ENCODE assay signal across 14 mouse cellular contexts in the genomic region with DNA sequence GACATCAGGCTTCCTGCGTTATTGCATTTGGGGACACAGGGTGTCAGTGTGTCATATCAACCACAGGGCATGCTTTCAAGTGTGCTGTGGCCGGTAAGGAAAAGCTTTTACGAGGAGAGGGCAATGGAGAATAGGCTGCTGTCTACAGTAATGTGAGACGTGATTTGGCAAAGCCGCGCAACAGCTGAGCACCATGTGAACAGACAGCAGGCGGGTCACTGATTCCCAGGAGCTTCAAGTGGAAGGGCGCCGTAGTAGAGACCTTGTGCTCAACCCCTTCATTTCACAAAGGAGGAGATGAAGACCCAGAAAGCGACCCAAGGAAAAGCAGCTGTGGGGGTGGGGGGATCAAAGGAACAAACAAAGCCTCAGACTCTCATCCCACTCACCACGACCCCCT.
DNase-seq lines count a peak whose midpoint lies in the region; ATAC-seq lines count a peak whose summit lies in the region.
"Had no signal": no experiment of that assay in that cellular context is flagged by ENCODE, and none has a peak within 500 bp of the region (broad histone marks: within the 10 kb centered on the region; RNA-seq: fewer than 3 reads in every experiment).

No protein-coding gene starts in this region.

- no peaks in the 10 kb centered on the region for H3K27me3 ChIP-seq in forebrain, embryonic 14.5 days (replicated peaks; ENCODE audit: control insufficient read depth, insufficient read depth, low read length)
- no peaks in the 10 kb centered on the region for H3K27me3 ChIP-seq in forebrain, embryonic 11.5 days (ENCODE audit: control insufficient read depth, insufficient read depth, low read length)
- no peaks in the 10 kb centered on the region for H3K27me3 ChIP-seq in hindbrain, embryonic 11.5 days (ENCODE audit: control insufficient read depth, insufficient read depth, low read length)
- no peaks in the 10 kb centered on the region for H3K27me3 ChIP-seq in neural tube, embryonic 14.5 days (ENCODE audit: control insufficient read depth, insufficient read depth, low read length)
- H3K27me3 ChIP-seq: lung, embryonic 15.5 days had no signal

- DNase-seq in forebrain, embryonic 14.5 days (ENCODE audit: low spot score), result peak; percentile 32
- no peak for DNase-seq in forebrain, embryonic 11.5 days (ENCODE audit: low spot score)
- DNase-seq in left cerebral cortex, postnatal 4 days, result peak; percentile 29
- DNase-seq in left cerebral cortex, adult 9 months (ENCODE audit: low spot score in 2 of 2), result no peak
- peak; percentile 17 for DNase-seq in hindbrain, embryonic 11.5 days (ENCODE audit: low spot score)
- no peak for DNase-seq in left cerebral cortex, postnatal 25 days (ENCODE audit: low spot score in 2 of 2)
- no peak for DNase-seq in adrenal gland, adult 18-20 months (ENCODE audit: low spot score in 2 of 2)
- DNase-seq: adrenal gland, postnatal 25 days; B cell, adult 2 months; cerebellum, adult 8-10 months; right cerebral cortex, adult 18-20 months had no signal

- peak; percentile 56; the same call in 1 of the 2 replicates for ATAC-seq in forebrain, embryonic 14.5 days
- ATAC-seq in forebrain, embryonic 11.5 days (replicated peaks; ENCODE audit: low FRiP score), result no peak; the same call in 1 of the 2 replicates
- peak; percentile 45; the same call in 1 of the 2 replicates for ATAC-seq in hindbrain, embryonic 11.5 days (ENCODE audit: low FRiP score)
- ATAC-seq in neural tube, embryonic 14.5 days (ENCODE audit: low read depth), result peak; percentile 54; the same call in 1 of the 2 replicates
- ATAC-seq: intestine, embryonic 16.5 days had no signal

- intact Hi-C loops in left cerebral cortex, postnatal 4 days (cut with DNase I), result no loop called here
- intact Hi-C loops in left cerebral cortex, postnatal 25 days (cut with DNase I), result no loop called here

- H3K4me1 ChIP-seq in forebrain, embryonic 14.5 days (ENCODE audit: control insufficient read depth, insufficient read depth, low read length), result peaks cover 6% of the 10 kb centered on the region
- H3K4me1 ChIP-seq in forebrain, embryonic 11.5 days (replicated peaks; ENCODE audit: control insufficient read depth, insufficient read depth, low read length), result peaks cover 8% of the 10 kb centered on the region; the same call in 1 of the 2 replicates
- H3K4me1 ChIP-seq in hindbrain, embryonic 11.5 days (replicated peaks; ENCODE audit: control insufficient read depth, insufficient read depth, low read length), result no peaks in the 10 kb centered on the region
- no peaks in the 10 kb centered on the region for H3K4me1 ChIP-seq in neural tube, embryonic 14.5 days (ENCODE audit: control insufficient read depth, insufficient read depth, low read length)

- H3K4me3 ChIP-seq in forebrain, embryonic 14.5 days (ENCODE audit: low read depth, low read length), result no peak overlapping the region
- no peak overlapping the region for H3K4me3 ChIP-seq in forebrain, embryonic 11.5 days (ENCODE audit: low read depth, low read length)
- H3K4me3 ChIP-seq in hindbrain, embryonic 11.5 days (ENCODE audit: low read depth, low read length), result no peak overlapping the region
- H3K4me3 ChIP-seq in neural tube, embryonic 14.5 days (ENCODE audit: low read depth, low read length), result no peak overlapping the region
- H3K4me3 ChIP-seq: lung, embryonic 15.5 days had no signal

- no peaks in the 10 kb centered on the region for H3K9me3 ChIP-seq in forebrain, embryonic 14.5 days (replicated peaks; ENCODE audit: control insufficient read depth, low read length)
- no peaks in the 10 kb centered on the region for H3K9me3 ChIP-seq in forebrain, embryonic 11.5 days (ENCODE audit: control insufficient read depth, low read length)
- H3K9me3 ChIP-seq in hindbrain, embryonic 11.5 days (ENCODE audit: control insufficient read depth, low read length), result no peaks in the 10 kb centered on the region
- no peaks in the 10 kb centered on the region for H3K9me3 ChIP-seq in neural tube, embryonic 14.5 days (ENCODE audit: control insufficient read depth, low read length)
- H3K9me3 ChIP-seq: lung, embryonic 15.5 days had no signal

- WGBS in forebrain, embryonic 14.5 days, result 68% methylated on average over 11 of the region's 11 CpGs
- WGBS in forebrain, embryonic 11.5 days, result 86% methylated on average over 11 of the region's 11 CpGs
- WGBS in hindbrain, embryonic 11.5 days, result 73% methylated on average over 11 of the region's 11 CpGs
- WGBS in neural tube, embryonic 14.5 days, result 60% methylated on average over 11 of the region's 11 CpGs

- no peak overlapping the region for H3K27ac ChIP-seq in forebrain, embryonic 14.5 days (ENCODE audit: low read depth, low read length)
- no peak overlapping the region for H3K27ac ChIP-seq in forebrain, embryonic 11.5 days (ENCODE audit: low read depth, low read length)
- H3K27ac ChIP-seq in hindbrain, embryonic 11.5 days (ENCODE audit: low read depth, low read length), result no peak overlapping the region
- no peak overlapping the region for H3K27ac ChIP-seq in neural tube, embryonic 14.5 days (ENCODE audit: low read depth, low read length)
- H3K27ac ChIP-seq: lung, embryonic 15.5 days had no signal

- H3K9ac ChIP-seq in forebrain, embryonic 14.5 days (ENCODE audit: low read length), result no peak overlapping the region
- H3K9ac ChIP-seq in forebrain, embryonic 11.5 days (ENCODE audit: low read length), result no peak overlapping the region
- no peak overlapping the region for H3K9ac ChIP-seq in hindbrain, embryonic 11.5 days (ENCODE audit: low read depth, low read length)
- no peak overlapping the region for H3K9ac ChIP-seq in neural tube, embryonic 14.5 days (replicated peaks; ENCODE audit: low read depth, low read length)
- H3K9ac ChIP-seq: lung, embryonic 15.5 days had no signal

- no peak overlapping the region for H3K4me2 ChIP-seq in forebrain, embryonic 14.5 days (ENCODE audit: low read length)
- no peak overlapping the region for H3K4me2 ChIP-seq in forebrain, embryonic 11.5 days (ENCODE audit: low read depth, low read length, severe bottlenecking)
- no peak overlapping the region for H3K4me2 ChIP-seq in hindbrain, embryonic 11.5 days (replicated peaks; ENCODE audit: low read depth, low read length)
- H3K4me2 ChIP-seq in neural tube, embryonic 14.5 days (ENCODE audit: low read depth, low read length), result no peak overlapping the region
- H3K4me2 ChIP-seq: lung, embryonic 15.5 days had no signal

- H3K36me3 ChIP-seq in forebrain, embryonic 14.5 days (ENCODE audit: control insufficient read depth, insufficient read depth, low read length), result no peaks in the 10 kb centered on the region
- peaks cover 2% of the 10 kb centered on the region; the same call in 1 of the 2 replicates for H3K36me3 ChIP-seq in forebrain, embryonic 11.5 days (ENCODE audit: control insufficient read depth, insufficient read depth, low read length)
- no peaks in the 10 kb centered on the region for H3K36me3 ChIP-seq in hindbrain, embryonic 11.5 days (ENCODE audit: control insufficient read depth, insufficient read depth, low read length)
- no peaks in the 10 kb centered on the region for H3K36me3 ChIP-seq in neural tube, embryonic 14.5 days (ENCODE audit: control insufficient read depth, insufficient read depth, low read length)
- H3K36me3 ChIP-seq: lung, embryonic 15.5 days had no signal

Comparison
In these comparisons a context has a peak if more than half of its experiments do, and no peak if none do; other contexts are left out.
1. DNase-seq: peak in forebrain, embryonic 14.5 days (single experiment), left cerebral cortex, postnatal 4 days (single experiment) and hindbrain, embryonic 11.5 days (single experiment); none in forebrain, embryonic 11.5 days (single experiment), left cerebral cortex, adult 9 months (0 of 2), left cerebral cortex, postnatal 25 days (0 of 2) and adrenal gland, adult 18-20 months (0 of 2).